Mouse (Mus musculus): ENCODE measurements around the gene Tbc1d7. TPM values are rescaled to one million over a fixed set of nuclear protein-coding genes. Genes with fewer than 3 reads are reported as not detected.
A peak's percentile ranks its signal among the peaks of the same experiment; 100 is the strongest.

Tbc1d7 gene
- polyA plus RNA-seq, 1 experiment from 2014 or later = 45.0 TPM

DNA sequence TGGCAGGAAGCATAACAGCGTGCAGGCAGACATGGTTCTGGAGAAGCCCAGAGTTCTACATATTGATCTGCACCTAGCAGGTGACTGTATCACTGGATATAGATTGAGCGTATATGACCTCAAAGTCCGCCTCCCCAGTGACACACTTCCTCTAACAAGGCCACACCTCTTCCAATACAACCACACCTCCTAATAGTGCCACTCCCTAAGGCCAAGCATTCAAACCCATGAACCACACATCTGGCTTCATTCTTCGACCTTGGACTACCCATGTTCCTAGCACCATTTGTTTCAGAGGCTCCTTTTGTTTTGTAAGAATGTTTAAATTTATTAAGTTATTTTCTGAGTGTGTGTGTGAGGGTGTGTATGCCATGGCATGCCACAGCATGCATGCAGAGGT lies 16.4 kb upstream of the Tbc1d7 start:
- no peaks in the 10 kb centered on the region; the same call in 1 of the 2 replicates for H3K9me3 ChIP-seq (ENCODE audit: control insufficient read depth, low read length)
- H3K36me3 ChIP-seq (ENCODE audit: control insufficient read depth, insufficient read depth, low read length) = no peaks in the 10 kb centered on the region
- no peaks in the 10 kb centered on the region for H3K27me3 ChIP-seq (replicated peaks; ENCODE audit: control insufficient read depth, insufficient read depth, low read length)
- H3K9ac ChIP-seq (ENCODE audit: low read length) = no peak overlapping the region
- no peak overlapping the region for H3K4me2 ChIP-seq (ENCODE audit: low read length)
- no peak for ATAC-seq (replicated peaks; ENCODE audit: low FRiP score, low TSS enrichment, low read depth)
- no peak for DNase-seq (ENCODE audit: low spot score)
- peaks cover 15% of the 10 kb centered on the region for H3K4me1 ChIP-seq (replicated peaks; ENCODE audit: control insufficient read depth, insufficient read depth, low read length)
- H3K27ac ChIP-seq (ENCODE audit: low read depth) = no peak overlapping the region
- 92% methylated on average over 4 of the region's 4 CpGs for WGBS
- H3K4me3 ChIP-seq (ENCODE audit: low read depth, low read length) = no peak overlapping the region

DNA sequence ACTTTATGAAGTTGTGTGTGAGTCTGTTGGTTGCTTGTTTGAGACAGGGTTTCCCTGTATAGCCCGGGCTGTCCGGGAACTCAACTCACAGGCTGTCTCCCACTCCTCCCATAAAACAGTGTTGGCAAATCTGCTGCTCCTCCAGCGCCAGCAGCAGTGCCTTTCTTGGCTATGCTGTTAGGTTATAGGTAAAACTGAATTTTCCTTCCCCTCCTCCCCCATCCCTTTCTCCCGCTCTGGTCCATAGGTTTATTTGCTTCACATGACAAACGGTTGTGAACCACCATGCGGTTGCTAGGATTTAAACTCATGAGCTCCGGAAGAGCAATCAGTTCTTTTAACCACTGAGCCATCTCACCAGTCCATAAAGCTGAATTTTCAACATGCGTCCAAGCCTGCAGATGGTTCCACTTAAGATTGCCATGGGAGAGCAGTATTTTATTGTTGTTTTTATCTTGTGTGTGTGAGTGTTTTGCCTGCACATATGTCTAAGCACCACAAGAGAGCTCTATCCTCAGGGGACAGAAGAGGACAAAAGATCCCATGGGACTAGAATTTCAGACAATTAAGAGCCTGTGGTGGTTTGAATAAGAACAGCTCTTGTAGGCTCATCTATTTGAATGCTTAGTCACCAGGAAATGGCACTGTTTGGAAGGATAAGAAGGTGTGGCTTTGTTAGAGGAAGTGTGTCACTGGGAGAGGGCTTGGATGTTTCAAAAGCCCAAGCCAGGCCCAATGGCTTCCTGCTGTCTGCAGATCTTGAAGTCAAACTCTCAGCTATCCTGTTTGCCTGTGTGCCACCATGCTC lies 12.2 kb upstream of the Tbc1d7 start:
- peak overlapping the region; percentile 2; the same call in 1 of the 2 replicates for H3K9ac ChIP-seq (ENCODE audit: low read length)

DNA sequence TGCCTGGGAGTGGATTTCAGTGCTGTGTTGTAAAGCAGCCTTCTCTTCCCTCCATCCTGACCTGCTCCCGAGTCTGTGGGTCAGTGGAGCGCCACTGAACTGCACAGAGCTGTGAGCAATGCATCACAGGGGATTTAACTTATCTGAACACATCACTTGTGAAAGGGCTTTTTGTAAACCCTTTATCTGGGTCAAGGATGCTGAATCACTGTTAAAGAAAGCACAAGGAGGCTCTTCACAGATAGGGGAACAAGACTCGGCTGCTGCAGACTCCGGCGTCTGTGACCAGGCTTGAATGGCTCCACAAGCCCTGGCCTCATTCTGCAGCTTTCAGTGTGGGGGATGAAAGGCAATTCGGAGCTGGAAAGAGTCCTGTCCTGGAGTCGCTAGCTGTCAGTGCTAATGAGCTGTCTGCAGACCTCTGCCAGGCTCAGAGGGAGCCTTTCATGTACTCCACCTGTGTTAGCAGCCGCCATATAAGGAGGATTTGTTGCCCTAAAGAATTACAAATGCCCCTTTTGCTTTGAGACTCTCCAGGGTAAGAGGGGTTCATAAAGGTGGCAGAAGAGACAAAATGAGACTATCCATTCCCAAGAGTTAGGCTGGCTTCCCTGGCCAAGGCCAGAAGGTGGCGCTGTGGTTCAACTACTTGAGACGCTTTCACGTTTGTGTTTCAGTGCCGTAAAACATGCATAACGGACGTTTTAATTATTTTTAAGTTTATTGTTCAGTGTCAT lies 11.3 kb upstream of the Tbc1d7 start:
- Histone ChIP-seq H3K27ac (ENCODE audit: low read depth) (no peak overlapping the region), H3K4me2 (ENCODE audit: low read length) (peak overlapping the region; percentile 53), H3K9me3 (ENCODE audit: control insufficient read depth, low read length) (no peaks in the 10 kb centered on the region; the same call in 1 of the 2 replicates), H3K4me3 (ENCODE audit: low read depth, low read length) (peak overlapping the region; percentile 26), H3K36me3 (ENCODE audit: control insufficient read depth, insufficient read depth, low read length) (no peaks in the 10 kb centered on the region), H3K9ac (ENCODE audit: low read length) (peak overlapping the region; percentile 2; the same call in 1 of the 2 replicates), H3K27me3 (replicated peaks; ENCODE audit: control insufficient read depth, insufficient read depth, low read length) (no peaks in the 10 kb centered on the region), H3K4me1 (replicated peaks; ENCODE audit: control insufficient read depth, insufficient read depth, low read length) (peaks cover 9% of the 10 kb centered on the region)
- WGBS = 8% methylated on average over 14 of the region's 14 CpGs
- DNase-seq (ENCODE audit: low spot score) = peak; percentile 93
- ATAC-seq (replicated peaks; ENCODE audit: low FRiP score, low TSS enrichment, low read depth) = peak; percentile 36; the same call in 1 of the 2 replicates

More for the DNA sequence above, 12.2 kb upstream of the Tbc1d7 start:
- no peaks in the 10 kb centered on the region; the same call in 1 of the 2 replicates for H3K9me3 ChIP-seq (ENCODE audit: control insufficient read depth, low read length)
- peaks cover 9% of the 10 kb centered on the region for H3K4me1 ChIP-seq (replicated peaks; ENCODE audit: control insufficient read depth, insufficient read depth, low read length)
- peak overlapping the region; percentile 26 for H3K4me3 ChIP-seq (ENCODE audit: low read depth, low read length)
- peak overlapping the region; percentile 53 for H3K4me2 ChIP-seq (ENCODE audit: low read length)
- H3K27ac ChIP-seq (ENCODE audit: low read depth) = no peak overlapping the region
- ATAC-seq (replicated peaks; ENCODE audit: low FRiP score, low TSS enrichment, low read depth) = no peak; the same call in 1 of the 2 replicates
- no peaks in the 10 kb centered on the region for H3K36me3 ChIP-seq (ENCODE audit: control insufficient read depth, insufficient read depth, low read length)
- H3K27me3 ChIP-seq (replicated peaks; ENCODE audit: control insufficient read depth, insufficient read depth, low read length) = no peaks in the 10 kb centered on the region
- 33% methylated on average over 8 of the region's 8 CpGs for WGBS
- no peak for DNase-seq (ENCODE audit: low spot score)

DNA sequence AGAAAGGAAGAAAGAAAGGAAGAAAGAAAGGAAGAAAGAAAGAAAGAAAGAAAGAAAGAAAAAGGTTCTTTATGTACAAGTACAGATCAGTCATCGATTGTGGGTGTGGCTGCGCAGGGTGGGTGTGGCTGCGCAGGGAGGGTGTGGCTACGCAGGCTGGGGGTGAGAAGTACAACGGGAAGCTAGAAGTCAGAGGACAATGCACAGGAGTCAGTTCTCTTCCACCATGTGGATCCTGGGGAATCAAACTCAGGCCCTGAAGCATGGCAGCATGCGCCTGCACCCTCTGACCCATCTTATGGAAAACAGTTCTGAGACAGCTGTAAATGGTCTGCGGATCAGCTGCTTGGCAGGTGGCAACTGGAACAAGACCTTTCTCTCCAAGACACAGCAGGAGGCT lies 9.8 kb upstream of the Tbc1d7 start:
- Histone ChIP-seq H3K9me3 (ENCODE audit: control insufficient read depth, low read length) (no peaks in the 10 kb centered on the region), H3K4me3 (ENCODE audit: low read depth, low read length) (no peak overlapping the region), H3K4me2 (ENCODE audit: low read length) (no peak overlapping the region), H3K4me1 (replicated peaks; ENCODE audit: control insufficient read depth, insufficient read depth, low read length) (peaks cover 9% of the 10 kb centered on the region), H3K36me3 (ENCODE audit: control insufficient read depth, insufficient read depth, low read length) (no peaks in the 10 kb centered on the region), H3K9ac (ENCODE audit: low read length) (no peak overlapping the region), H3K27ac (ENCODE audit: low read depth) (no peak overlapping the region), H3K27me3 (replicated peaks; ENCODE audit: control insufficient read depth, insufficient read depth, low read length) (no peaks in the 10 kb centered on the region)
- DNase-seq (ENCODE audit: low spot score) (no peak), ATAC-seq (replicated peaks; ENCODE audit: low FRiP score, low TSS enrichment, low read depth) (no peak)
- 67% methylated on average over 7 of the region's 7 CpGs for whole genome bisulfite sequencing

DNA sequence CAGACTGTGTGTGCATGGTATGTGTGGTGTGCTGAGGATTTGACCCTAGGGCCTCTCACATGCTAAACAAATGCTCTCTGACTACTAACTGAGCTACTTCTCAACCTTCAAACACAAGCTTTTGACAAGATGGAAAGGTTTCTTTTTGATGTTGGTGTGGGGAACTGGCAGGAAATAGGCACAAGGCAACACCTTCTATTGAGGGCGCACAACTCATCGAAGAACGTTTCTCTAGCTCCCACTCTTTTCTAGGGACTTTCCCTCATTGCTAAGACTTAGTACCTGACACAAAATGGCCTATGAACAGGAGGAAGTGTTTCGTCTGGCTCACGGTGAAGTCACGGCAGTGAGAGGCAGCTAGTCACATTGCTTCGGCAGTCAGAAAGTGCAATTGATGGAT lies 6.0 kb upstream of the Tbc1d7 start:
- Histone ChIP-seq H3K27ac (ENCODE audit: low read depth) (no peak overlapping the region), H3K9me3 (ENCODE audit: control insufficient read depth, low read length) (no peaks in the 10 kb centered on the region), H3K27me3 (replicated peaks; ENCODE audit: control insufficient read depth, insufficient read depth, low read length) (no peaks in the 10 kb centered on the region), H3K4me3 (ENCODE audit: low read depth, low read length) (no peak overlapping the region), H3K36me3 (ENCODE audit: control insufficient read depth, insufficient read depth, low read length) (no peaks in the 10 kb centered on the region), H3K9ac (ENCODE audit: low read length) (no peak overlapping the region), H3K4me1 (replicated peaks; ENCODE audit: control insufficient read depth, insufficient read depth, low read length) (no peaks in the 10 kb centered on the region), H3K4me2 (ENCODE audit: low read length) (no peak overlapping the region)
- WGBS = 89% methylated on average over 7 of the region's 7 CpGs
- no peak for DNase-seq (ENCODE audit: low spot score)
- no peak for ATAC-seq (replicated peaks; ENCODE audit: low FRiP score, low TSS enrichment, low read depth)

DNA sequence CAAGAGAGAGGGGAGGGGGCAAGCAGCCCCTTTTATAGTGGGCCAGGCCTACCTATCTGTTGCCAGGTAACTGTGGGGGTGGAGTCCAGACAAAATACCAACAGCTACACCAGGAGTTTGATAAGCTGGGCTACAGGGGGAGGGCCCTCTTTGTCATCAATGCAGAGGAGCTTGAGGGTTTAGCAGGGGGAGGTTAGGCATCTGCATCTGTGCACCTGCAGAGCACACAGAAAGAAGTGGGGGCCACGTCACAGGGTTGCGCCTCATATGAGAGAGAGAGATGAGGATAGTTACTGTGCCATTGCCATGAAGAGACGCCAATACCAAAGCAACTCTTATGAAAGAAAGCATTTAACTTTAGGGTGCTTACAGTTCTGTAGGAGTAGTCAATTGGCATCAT lies 5.4 kb upstream of the Tbc1d7 start:
- H3K4me3 ChIP-seq (ENCODE audit: low read depth, low read length) = no peak overlapping the region
- WGBS = 91% methylated on average over 3 of the region's 3 CpGs
- H3K9ac ChIP-seq (ENCODE audit: low read length) = no peak overlapping the region
- 0 out of 2 replicates have a peak, but pooled peaks cover 4% of the 10 kb centered on the region for H3K4me1 ChIP-seq (replicated peaks; ENCODE audit: control insufficient read depth, insufficient read depth, low read length)
- no peaks in the 10 kb centered on the region for H3K36me3 ChIP-seq (ENCODE audit: control insufficient read depth, insufficient read depth, low read length)
- DNase-seq (ENCODE audit: low spot score) (no peak), ATAC-seq (replicated peaks; ENCODE audit: low FRiP score, low TSS enrichment, low read depth) (no peak)
- no peak overlapping the region for H3K27ac ChIP-seq (ENCODE audit: low read depth)
- no peaks in the 10 kb centered on the region for H3K27me3 ChIP-seq (replicated peaks; ENCODE audit: control insufficient read depth, insufficient read depth, low read length)
- H3K4me2 ChIP-seq (ENCODE audit: low read length) = no peak overlapping the region
- no peaks in the 10 kb centered on the region for H3K9me3 ChIP-seq (ENCODE audit: control insufficient read depth, low read length)

DNA sequence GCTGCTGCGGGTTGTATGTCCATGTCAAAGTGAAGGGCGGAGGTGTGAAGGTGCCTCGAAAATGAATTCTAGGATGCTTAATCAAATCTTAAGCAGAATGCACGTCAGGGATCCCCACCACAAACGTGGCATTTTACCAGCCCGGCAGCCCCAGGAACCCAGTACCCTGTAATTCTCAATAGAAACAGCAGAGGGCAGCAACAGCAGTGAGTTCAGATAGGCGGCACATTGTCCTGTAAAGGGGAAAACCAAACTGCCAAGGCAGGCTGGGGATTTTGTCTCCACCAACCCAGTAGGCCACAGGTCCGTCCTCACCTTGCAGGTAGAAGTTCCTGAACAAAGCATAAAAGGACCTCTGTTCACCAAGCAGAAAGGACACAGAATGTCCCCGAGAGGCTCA lies 2.0 kb upstream of the Tbc1d7 start:
- H3K9ac ChIP-seq (ENCODE audit: low read length) = no peak overlapping the region
- 15% methylated on average over 9 of the region's 9 CpGs for WGBS
- H3K4me2 ChIP-seq (ENCODE audit: low read length) = no peak overlapping the region
- 0 out of 2 replicates have a peak, but pooled peaks cover 9% of the 10 kb centered on the region for H3K4me1 ChIP-seq (replicated peaks; ENCODE audit: control insufficient read depth, insufficient read depth, low read length)
- no peak for ATAC-seq (replicated peaks; ENCODE audit: low FRiP score, low TSS enrichment, low read depth)
- no peak overlapping the region for H3K4me3 ChIP-seq (ENCODE audit: low read depth, low read length)
- H3K36me3 ChIP-seq (ENCODE audit: control insufficient read depth, insufficient read depth, low read length) = 0 out of 2 replicates have a peak, but pooled peaks cover 5% of the 10 kb centered on the region
- DNase-seq (ENCODE audit: low spot score) = peak; percentile 83
- no peaks in the 10 kb centered on the region for H3K9me3 ChIP-seq (ENCODE audit: control insufficient read depth, low read length)
- H3K27me3 ChIP-seq (replicated peaks; ENCODE audit: control insufficient read depth, insufficient read depth, low read length) = no peaks in the 10 kb centered on the region
- no peak overlapping the region for H3K27ac ChIP-seq (ENCODE audit: low read depth)

DNA sequence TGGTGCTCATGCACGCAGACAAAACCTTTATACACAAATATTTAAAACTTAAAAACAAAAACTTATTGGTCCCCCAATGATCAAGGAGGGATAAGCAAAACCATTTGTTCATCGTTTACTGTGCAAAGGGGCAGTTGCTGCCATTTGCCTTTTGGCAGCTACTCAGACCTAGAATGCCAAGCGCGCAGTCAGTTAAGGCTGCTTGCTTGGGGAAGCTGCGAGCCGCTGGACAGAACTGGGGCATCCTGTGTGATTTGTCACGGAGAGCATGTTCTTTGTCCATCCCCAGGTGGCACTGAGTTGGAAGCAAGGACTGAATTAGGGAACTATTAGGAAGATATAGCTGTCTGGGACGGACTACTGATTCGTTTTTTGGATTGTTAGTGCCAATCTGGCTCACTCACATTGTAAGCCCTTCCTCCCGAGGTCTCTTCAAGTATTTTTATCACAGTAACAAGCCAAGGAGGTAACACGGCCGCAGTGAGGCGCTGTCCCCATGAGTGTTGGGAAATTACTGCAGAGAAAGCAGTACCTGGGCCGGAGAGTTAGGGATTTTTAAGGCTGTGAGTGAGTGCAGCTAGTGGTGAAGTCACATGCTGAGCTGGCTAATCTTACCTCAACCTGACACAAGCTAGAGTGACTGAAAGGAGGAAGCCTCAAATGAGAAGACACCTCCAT lies 874 bp upstream of the Tbc1d7 start:
- Histone ChIP-seq H3K4me3 (ENCODE audit: low read depth, low read length) (peak overlapping the region; percentile 66), H3K9me3 (ENCODE audit: control insufficient read depth, low read length) (no peaks in the 10 kb centered on the region), H3K9ac (ENCODE audit: low read length) (peak overlapping the region; percentile 78), H3K4me1 (replicated peaks; ENCODE audit: control insufficient read depth, insufficient read depth, low read length) (0 out of 2 replicates have a peak, but pooled peaks cover 9% of the 10 kb centered on the region), H3K36me3 (ENCODE audit: control insufficient read depth, insufficient read depth, low read length) (peaks cover 13% of the 10 kb centered on the region; the same call in 1 of the 2 replicates), H3K4me2 (ENCODE audit: low read length) (peak overlapping the region; percentile 69), H3K27me3 (replicated peaks; ENCODE audit: control insufficient read depth, insufficient read depth, low read length) (no peaks in the 10 kb centered on the region), H3K27ac (ENCODE audit: low read depth) (no peak overlapping the region)
- ATAC-seq (replicated peaks; ENCODE audit: low FRiP score, low TSS enrichment, low read depth) (no peak), DNase-seq (ENCODE audit: low spot score) (peak; percentile 62)
- whole genome bisulfite sequencing = 41% methylated on average over 14 of the region's 14 CpGs

All from intestine, embryonic 14.5 days (tissue).